Mouse (Mus musculus) kidney, adult 2 months (tissue): ENCODE data around the gene Wwc1.

Source experiments
- CTCF ChIP-seq: fragments of 200-500 bp; conservative IDR thresholded peaks from 2 replicates; pipeline ENCODE4 v1.5.1; 2011; ENCODE audit warnings: low read depth, mild to moderate bottlenecking, control low read depth, low read length, moderate library complexity, mixed read lengths; ENCODE audit not compliant: insufficient read depth, insufficient read length
- POLR2A ChIP-seq: fragments of 200-500 bp; IDR thresholded peaks from one replicate; pipeline ENCODE4 v1.6.1; 2011; ENCODE audit warnings: low read depth, low read length, control low read depth

DNA sequence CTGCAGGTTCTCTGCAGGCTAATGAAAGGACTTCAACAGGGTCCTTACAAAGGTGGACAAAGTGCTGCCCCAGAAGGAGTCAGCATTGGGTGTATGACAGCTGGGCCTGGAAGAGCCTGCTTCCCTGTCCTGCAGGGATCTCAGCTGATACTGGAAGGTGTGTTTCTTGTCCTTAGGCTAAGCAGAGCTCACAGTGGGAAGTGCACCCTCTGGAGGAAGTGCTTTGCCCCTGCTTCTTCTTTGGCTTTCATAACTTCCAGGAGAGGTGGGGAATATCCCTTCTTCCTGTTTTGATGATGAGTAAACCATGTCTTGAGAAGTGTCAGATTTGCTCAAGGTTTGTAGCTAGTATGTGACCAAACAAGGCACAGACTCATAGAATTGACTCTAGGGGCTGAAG is 15.0 kb upstream of the Wwc1 start:
- peak; percentile 55 for TF ChIP-seq CTCF
- TF ChIP-seq POLR2A: no peak
